Mouse (Mus musculus) forebrain, postnatal 0 days (tissue): ENCODE data around the gene Sfn. TPM values are rescaled to one million over a fixed set of nuclear protein-coding genes. Genes with fewer than 3 reads are reported as not detected.

Experiments used
- ATAC-seq: fragments of 200-750 bp; cut with Nextera tagmentation; 2 replicates; pipeline ENCODE4 v1.8.0; 2017; ENCODE audit warnings: mild to moderate bottlenecking, moderate library complexity
- DNase-seq: peaks from one replicate; pipeline ENCODE4 v3.0.0-alpha.2; 2015
- H3K27ac ChIP-seq: fragments of 300-500 bp; sonication (generic); 2 replicates; pipeline ENCODE4 v1.5.1; 2014; ENCODE audit warnings: low read depth, mild to moderate bottlenecking, antibody characterized with exemption, low read length, moderate library complexity, mixed read lengths
- H3K27me3 ChIP-seq: fragments of 300-500 bp; sonication (generic); 2 replicates; pipeline ENCODE4 v1.6.1; 2014; ENCODE audit warnings: mild to moderate bottlenecking, low read length, mixed read lengths; ENCODE audit not compliant: insufficient read depth
- H3K36me3 ChIP-seq: fragments of 300-500 bp; sonication (generic); 2 replicates; pipeline ENCODE4 v1.6.1; 2014; ENCODE audit warnings: mild to moderate bottlenecking, moderate library complexity; ENCODE audit not compliant: insufficient read depth
- H3K4me1 ChIP-seq: fragments of 300-500 bp; sonication (generic); 2 replicates; pipeline ENCODE4 v1.6.1; 2014; ENCODE audit warnings: antibody characterized with exemption; ENCODE audit not compliant: insufficient read depth
- H3K4me2 ChIP-seq: fragments of 300-500 bp; sonication (generic); 2 replicates; pipeline ENCODE4 v1.6.1; 2014; ENCODE audit warnings: low read depth, mild to moderate bottlenecking, moderate library complexity
- H3K4me3 ChIP-seq: fragments of 300-500 bp; sonication (generic); 2 replicates; pipeline ENCODE4 v1.5.1; 2014; ENCODE audit warnings: low read depth, low read length, mixed read lengths
- H3K9ac ChIP-seq: fragments of 300-500 bp; sonication (generic); 2 replicates; pipeline ENCODE4 v1.6.1; 2014; ENCODE audit warnings: mild to moderate bottlenecking
- H3K9me3 ChIP-seq: fragments of 300-500 bp; sonication (generic); 2 replicates; pipeline ENCODE4 v1.6.1; 2016; ENCODE audit warnings: low read length
- CTCF ChIP-seq: sonication (generic); IDR thresholded peaks from 2 replicates; pipeline ENCODE4 v1.5.1; 2016; ENCODE audit warnings: antibody characterized with exemption, control low read depth, low read depth
- WGBS: fragments of 180-500 bp; shearing (Covaris S2); extraction: QIAGEN DNeasy Blood & Tissue Kit; methylation state at CpG from one replicate; pipeline ENCODE4 v1.1.7; 2014; 5-methylcytosine and 5-hydroxymethylcytosine counted together
- polyA plus RNA-seq: library from polyadenylated mRNA; unstranded; fragments of >200 nt; fragmentation: Nextera tagmentation; extraction: Ambion mirVana; gene quantifications from 2 replicates; pipeline ENCODE4 v1.2.1, GENCODE M21; 2015
- total RNA-seq: library from RNA; depleted of rRNA; stranded (reverse); fragments of >200 nt; gene quantifications from 2 replicates; pipeline ENCODE4 v1.2.3, GENCODE M21; 2014

Sfn gene
- total and polyA plus RNA-seq, 2 experiments from 2014 or later: 0.88 to 3.2 TPM

GRCm38 (mm10) chr4:133611815-133612214 lies 9.8 kb upstream of the Sfn start:
- H3K4me2 ChIP-seq: no peak overlapping the region
- no peak overlapping the region for H3K9ac ChIP-seq
- H3K36me3 ChIP-seq: peaks cover 42% of the 10 kb centered on the region
- H3K27me3 ChIP-seq: no peaks in the 10 kb centered on the region
- ATAC-seq (no peak), DNase-seq (no peak)
- H3K27ac ChIP-seq: no peak overlapping the region
- H3K4me3 ChIP-seq: no peak overlapping the region
- no peaks in the 10 kb centered on the region for H3K9me3 ChIP-seq
- no peaks in the 10 kb centered on the region for H3K4me1 ChIP-seq
- TF ChIP-seq CTCF: peak; percentile 28; the same call in 1 of the 2 replicates
- whole genome bisulfite sequencing: 99% methylated on average over 5 of the region's 5 CpGs

DNA sequence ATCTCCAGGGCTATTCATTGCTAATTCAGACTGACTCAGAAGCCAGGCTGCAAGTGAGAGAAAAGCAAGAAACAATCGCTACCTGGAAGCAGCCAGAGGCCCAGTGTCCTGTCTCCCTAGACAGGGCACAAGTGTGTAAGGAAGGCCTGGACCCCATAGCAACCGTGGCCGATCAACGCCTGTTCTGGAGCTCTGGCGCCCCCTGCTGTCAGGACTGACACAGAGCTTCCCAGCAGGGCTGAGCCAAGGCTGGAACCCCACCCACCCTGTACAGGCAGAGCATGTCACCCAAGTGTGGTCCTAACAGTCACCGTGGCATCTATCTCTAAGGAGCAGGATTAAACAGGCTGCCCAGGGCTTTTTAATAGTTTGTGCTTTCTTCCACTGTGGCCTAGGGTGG lies 7.8 kb upstream of the Sfn start:
- WGBS: 16% methylated on average over 6 of the region's 6 CpGs

GRCm38 (mm10) chr4:133607284-133607683 lies 5.3 kb upstream of the Sfn start:
- Histone ChIP-seq H3K36me3 (peaks cover 44% of the 10 kb centered on the region), H3K27ac (no peak overlapping the region), H3K4me3 (no peak overlapping the region), H3K27me3 (peaks cover 3% of the 10 kb centered on the region; the same call in 1 of the 2 replicates), H3K4me1 (no peaks in the 10 kb centered on the region), H3K9ac (no peak overlapping the region), H3K4me2 (no peak overlapping the region), H3K9me3 (no peaks in the 10 kb centered on the region)
- TF ChIP-seq CTCF: no peak
- WGBS: 86% methylated on average over 10 of the region's 10 CpGs
- DNase-seq (no peak), ATAC-seq (no peak)

More for the DNA sequence above, 7.8 kb upstream of the Sfn start:
- ATAC-seq (peak; percentile 58), DNase-seq (peak; percentile 69)
- Histone ChIP-seq H3K4me2 (no peak overlapping the region), H3K9ac (no peak overlapping the region), H3K4me1 (no peaks in the 10 kb centered on the region), H3K27me3 (no peaks in the 10 kb centered on the region), H3K4me3 (no peak overlapping the region), H3K36me3 (peaks cover 50% of the 10 kb centered on the region), H3K9me3 (no peaks in the 10 kb centered on the region), H3K27ac (no peak overlapping the region)
- peak; percentile 80 for TF ChIP-seq CTCF

GRCm38 (mm10) chr4:133605330-133605729 lies 3.4 kb upstream of the Sfn start:
- no peaks in the 10 kb centered on the region for H3K9me3 ChIP-seq
- peaks cover 31% of the 10 kb centered on the region for H3K36me3 ChIP-seq
- TF ChIP-seq CTCF: no peak
- ATAC-seq (no peak), DNase-seq (no peak)
- WGBS: 67% methylated on average over 9 of the region's 9 CpGs
- no peak overlapping the region for H3K27ac ChIP-seq
- H3K4me3 ChIP-seq: no peak overlapping the region
- peaks cover 12% of the 10 kb centered on the region for H3K27me3 ChIP-seq
- no peak overlapping the region for H3K9ac ChIP-seq
- H3K4me2 ChIP-seq: no peak overlapping the region
- no peaks in the 10 kb centered on the region for H3K4me1 ChIP-seq

DNA sequence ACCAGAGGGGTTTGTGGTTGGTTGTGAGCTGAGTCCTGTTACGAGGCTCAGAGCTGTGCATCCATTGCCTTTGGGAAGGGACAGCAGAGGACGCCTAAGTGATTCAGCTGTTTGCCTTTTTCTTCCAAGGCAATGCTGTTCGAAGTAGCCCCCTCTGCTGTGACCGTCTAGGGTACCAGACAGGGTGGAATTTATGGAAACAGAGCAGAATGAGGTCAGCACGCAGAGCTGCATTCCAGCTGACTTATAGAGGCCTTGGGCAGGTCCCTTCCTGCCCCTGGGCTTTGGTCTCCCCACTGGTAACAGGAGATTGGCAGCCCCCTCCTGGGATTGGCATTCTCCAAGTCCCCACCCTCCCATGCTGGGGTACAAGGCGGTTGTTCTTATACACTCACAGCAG lies 2.9 kb upstream of the Sfn start:
- DNase-seq: no peak
- Histone ChIP-seq H3K9me3 (no peaks in the 10 kb centered on the region), H3K4me1 (no peaks in the 10 kb centered on the region), H3K36me3 (peaks cover 31% of the 10 kb centered on the region), H3K9ac (no peak overlapping the region), H3K27ac (no peak overlapping the region), H3K4me3 (no peak overlapping the region), H3K27me3 (peaks cover 16% of the 10 kb centered on the region), H3K4me2 (no peak overlapping the region)
- no peak for TF ChIP-seq CTCF
- no peak for ATAC-seq
- WGBS: 70% methylated on average over 6 of the region's 6 CpGs

GRCm38 (mm10) chr4:133604175-133604574 lies 2.2 kb upstream of the Sfn start:
- H3K4me3 ChIP-seq: no peak overlapping the region
- no peak overlapping the region for H3K9ac ChIP-seq
- 93% methylated on average over 7 of the region's 7 CpGs for WGBS
- no peak for TF ChIP-seq CTCF
- peaks cover 31% of the 10 kb centered on the region for H3K36me3 ChIP-seq
- peaks cover 23% of the 10 kb centered on the region for H3K27me3 ChIP-seq
- H3K4me1 ChIP-seq: no peaks in the 10 kb centered on the region
- H3K4me2 ChIP-seq: no peak overlapping the region
- H3K27ac ChIP-seq: no peak overlapping the region
- no peaks in the 10 kb centered on the region for H3K9me3 ChIP-seq
- DNase-seq: no peak
- ATAC-seq: no peak

DNA sequence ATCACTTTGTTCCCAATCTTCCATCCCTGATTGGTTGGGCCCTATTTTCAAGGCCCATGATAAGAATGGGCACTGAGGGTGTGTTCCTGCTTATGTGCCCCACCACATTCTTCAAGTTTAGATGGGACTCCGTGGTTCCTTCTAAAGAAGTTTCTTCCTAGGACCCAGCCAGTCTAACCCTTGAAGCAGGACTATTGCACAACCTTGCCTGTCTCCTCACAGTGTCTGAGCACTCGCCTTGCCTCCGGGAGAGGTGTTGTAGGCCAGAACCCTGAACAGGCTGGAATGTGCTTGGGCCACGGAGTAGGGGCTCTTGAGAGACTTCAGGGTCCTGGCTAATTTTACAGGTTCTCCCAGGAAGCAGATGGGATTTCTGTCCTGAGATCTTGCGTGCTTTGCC lies 1.1 kb upstream of the Sfn start:
- Histone ChIP-seq H3K9me3 (no peaks in the 10 kb centered on the region), H3K9ac (no peak overlapping the region), H3K27ac (no peak overlapping the region), H3K4me3 (no peak overlapping the region), H3K36me3 (peaks cover 24% of the 10 kb centered on the region), H3K4me1 (no peaks in the 10 kb centered on the region), H3K4me2 (no peak overlapping the region), H3K27me3 (peaks cover 32% of the 10 kb centered on the region)
- no peak for TF ChIP-seq CTCF
- WGBS: 92% methylated on average over 5 of the region's 5 CpGs
- DNase-seq: no peak
- ATAC-seq: no peak
